ENCODE assay signal across 7 mouse cellular contexts in the genomic region with DNA sequence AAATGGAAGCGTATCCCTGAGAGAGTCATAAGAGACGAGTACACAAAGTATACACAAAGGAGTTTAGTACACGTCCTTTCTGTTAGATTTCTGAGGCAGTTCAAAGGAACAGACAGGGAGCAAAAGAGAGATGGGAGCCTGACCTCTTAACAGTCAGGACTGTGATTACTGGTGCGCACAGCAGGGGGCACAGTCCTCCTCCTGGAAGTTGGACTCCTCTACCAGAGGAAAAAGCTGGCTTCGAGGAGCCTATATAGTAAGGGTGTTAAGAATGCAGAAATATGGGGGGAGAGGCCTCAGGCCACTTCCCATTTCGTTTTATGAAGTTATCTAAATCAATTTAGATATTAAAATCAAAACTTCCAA. TPM values are rescaled to one million over a fixed set of nuclear protein-coding genes. Genes with fewer than 3 reads are reported as not detected.
DNase-seq lines count a peak whose midpoint lies in the region; ATAC-seq and TF ChIP-seq lines count a peak whose summit lies in the region.

No protein-coding gene starts in this region.

- H3K4me3 ChIP-seq in ES-Bruce4 (ENCODE audit: low read depth, low read length): peak overlapping the region; percentile 97
- H3K4me3 ChIP-seq in bone marrow, adult 2 months (replicated peaks; ENCODE audit: control insufficient read depth, low read depth, low read length): peak overlapping the region; percentile 73
- peak overlapping the region; percentile 81 for H3K4me3 ChIP-seq in embryonic fibroblast, embryonic 13.5 days (ENCODE audit: insufficient read depth, low read length)
- H3K4me3 ChIP-seq in hindbrain, embryonic 11.5 days (ENCODE audit: low read depth, low read length): peak overlapping the region; percentile 100

- H3K4me2 ChIP-seq in hindbrain, embryonic 11.5 days (replicated peaks; ENCODE audit: low read depth, low read length): peak overlapping the region; percentile 83

- 0 out of 2 replicates have a peak, but pooled peaks have one; percentile 38 for ATAC-seq in hindbrain, embryonic 11.5 days (ENCODE audit: low FRiP score)

- no peaks in the 10 kb centered on the region for H3K36me3 ChIP-seq in ES-Bruce4 (ENCODE audit: control insufficient read depth, insufficient read depth, low read length, poor library complexity, severe bottlenecking)
- H3K36me3 ChIP-seq in hindbrain, embryonic 11.5 days (ENCODE audit: control insufficient read depth, insufficient read depth, low read length): no peaks in the 10 kb centered on the region

- no peaks in the 10 kb centered on the region for H3K9me3 ChIP-seq in ES-Bruce4 (replicated peaks; ENCODE audit: control insufficient read depth, insufficient read depth, low read length, poor library complexity, severe bottlenecking)
- H3K9me3 ChIP-seq in hindbrain, embryonic 11.5 days (ENCODE audit: control insufficient read depth, low read length): no peaks in the 10 kb centered on the region

- 3% methylated on average over 6 of the region's 6 CpGs for WGBS in bone marrow, adult 2 months
- 46% methylated on average over 6 of the region's 6 CpGs for WGBS in hindbrain, embryonic 11.5 days

- no peak for TF ChIP-seq POLR2A in ES-Bruce4 (IDR thresholded peaks at IDR 0.05; ENCODE audit: insufficient read depth, low read length)
- TF ChIP-seq POLR2A in bone marrow, adult 2 months (IDR thresholded peaks at IDR 0.05; ENCODE audit: borderline replicate concordance, control insufficient read depth, low read depth, low read length): no peak
- no peak for TF ChIP-seq POLR2A in embryonic fibroblast, embryonic 13.5 days (IDR thresholded peaks at IDR 0.05; ENCODE audit: low read depth, low read length)

- TF ChIP-seq EP300 in ES-Bruce4 (IDR thresholded peaks at IDR 0.05; ENCODE audit: insufficient read depth, low read depth, low read length): no peak

- H3K4me1 ChIP-seq in ES-Bruce4 (ENCODE audit: control insufficient read depth, insufficient read depth, low read length): no peaks in the 10 kb centered on the region
- no peaks in the 10 kb centered on the region; the same call in 1 of the 2 replicates for H3K4me1 ChIP-seq in bone marrow, adult 2 months (ENCODE audit: control insufficient read depth, insufficient read depth, low read length)
- no peaks in the 10 kb centered on the region; the same call in none of the 2 replicates for H3K4me1 ChIP-seq in embryonic fibroblast, embryonic 13.5 days (ENCODE audit: control insufficient read depth, insufficient read depth, low read length)
- peaks cover 4% of the 10 kb centered on the region; the same call in 1 of the 2 replicates for H3K4me1 ChIP-seq in hindbrain, embryonic 11.5 days (replicated peaks; ENCODE audit: control insufficient read depth, insufficient read depth, low read length)

- peak; percentile 58 for DNase-seq in hindbrain, embryonic 11.5 days (ENCODE audit: low spot score)
- peak; percentile 18 to 49 for DNase-seq in layer of hippocampus, postnatal 25 days (ENCODE audit: extremely low spot score in 1 of 2, low spot score in 1 of 2)
- DNase-seq in lung, postnatal 14 days: peak; percentile 57
- DNase-seq in right cerebral cortex, adult 18-20 months: peak; percentile 40

- peak; percentile 45 for TF ChIP-seq CTCF in ES-Bruce4 (IDR thresholded peaks at IDR 0.05; ENCODE audit: low read depth, low read length)
- peak; percentile 71 for TF ChIP-seq CTCF in bone marrow, adult 2 months (IDR thresholded peaks at IDR 0.05; ENCODE audit: control insufficient read depth, insufficient read depth, low read length)
- TF ChIP-seq CTCF in embryonic fibroblast, embryonic 13.5 days (IDR thresholded peaks at IDR 0.05; ENCODE audit: borderline replicate concordance, insufficient read depth, low read length): peak; percentile 55; the same call in 1 of the 2 replicates

- H3K27ac ChIP-seq in ES-Bruce4 (ENCODE audit: insufficient read depth, low read length): no peak overlapping the region
- 0 out of 2 replicates have a peak overlapping the region, but pooled peaks have one; percentile 96 for H3K27ac ChIP-seq in bone marrow, adult 2 months (ENCODE audit: control insufficient read depth, insufficient read depth, low read depth, low read length, poor library complexity)
- no peak overlapping the region for H3K27ac ChIP-seq in embryonic fibroblast, embryonic 13.5 days (ENCODE audit: insufficient read depth, low read length)
- no peak overlapping the region for H3K27ac ChIP-seq in hindbrain, embryonic 11.5 days (ENCODE audit: low read depth, low read length)

- H3K27me3 ChIP-seq in ES-Bruce4 (ENCODE audit: control insufficient read depth, insufficient read depth, low read length, poor library complexity, severe bottlenecking): no peaks in the 10 kb centered on the region
- no peaks in the 10 kb centered on the region for H3K27me3 ChIP-seq in hindbrain, embryonic 11.5 days (ENCODE audit: control insufficient read depth, insufficient read depth, low read length)

- H3K9ac ChIP-seq in ES-Bruce4 (ENCODE audit: low read depth, poor library complexity, severe bottlenecking): peak overlapping the region; percentile 94
- peak overlapping the region; percentile 90; the same call in 1 of the 2 replicates for H3K9ac ChIP-seq in hindbrain, embryonic 11.5 days (ENCODE audit: low read depth, low read length)

RNA-seq across cellular contexts. Expression of gene Mapkapk5, which starts 0.8 kb away (rescaled TPM):
- 74.4 and 75.2 TPM in 2 replicates for polyA plus RNA-seq in ES-Bruce4 (2011; ENCODE audit: insufficient read depth, insufficient read length, low read depth, missing spikeins)
- polyA plus RNA-seq in bone marrow, adult 2 months (2011; ENCODE audit: insufficient read depth, insufficient read length, low replicate concordance, missing spikeins): 40.3 and 47.4 TPM in 2 replicates
- 65.3 and 68.3 TPM in 2 replicates for polyA plus RNA-seq in embryonic fibroblast, embryonic 13.5 days (2011; ENCODE audit: insufficient read length, low read depth, missing spikeins)
- polyA plus RNA-seq in hindbrain, embryonic 11.5 days (2014; fragmentation: Nextera tagmentation; extraction: Ambion mirVana): 61.8 and 66.5 TPM in 2 replicates
- total RNA-seq in layer of hippocampus, postnatal 25 days (2021): 10 to 100 TPM; 65.4 to 76.7 TPM

RNA-seq across cellular contexts. Expression of gene Adam1a, which starts 1.2 kb away (rescaled TPM):
- polyA plus RNA-seq in ES-Bruce4 (2011; ENCODE audit: insufficient read depth, insufficient read length, low read depth, missing spikeins): 2.3 TPM in 2 replicates
- polyA plus RNA-seq in bone marrow, adult 2 months (2011; ENCODE audit: insufficient read depth, insufficient read length, low replicate concordance, missing spikeins): 2.6 and 2.7 TPM in 2 replicates
- 1.9 and 2.7 TPM in 2 replicates for polyA plus RNA-seq in embryonic fibroblast, embryonic 13.5 days (2011; ENCODE audit: insufficient read length, low read depth, missing spikeins)
- polyA plus RNA-seq in hindbrain, embryonic 11.5 days (2014; fragmentation: Nextera tagmentation; extraction: Ambion mirVana): 2.1 and 3.8 TPM in 2 replicates
- total RNA-seq in layer of hippocampus, postnatal 25 days (2021): 10 to 100 TPM; 12.2 to 16.9 TPM

RNA-seq across cellular contexts. Expression of gene Gm42878, which starts 1.2 kb away (rescaled TPM):
- not detected in 2 replicates for polyA plus RNA-seq in ES-Bruce4 (2011; ENCODE audit: insufficient read depth, insufficient read length, low read depth, missing spikeins)
- polyA plus RNA-seq in bone marrow, adult 2 months (2011; ENCODE audit: insufficient read depth, insufficient read length, low replicate concordance, missing spikeins): 0.23 TPM in 1 of 2 replicates, not detected in the other
- polyA plus RNA-seq in embryonic fibroblast, embryonic 13.5 days (2011; ENCODE audit: insufficient read length, low read depth, missing spikeins): not detected in 2 replicates
- polyA plus RNA-seq in hindbrain, embryonic 11.5 days (2014; fragmentation: Nextera tagmentation; extraction: Ambion mirVana): not detected in 2 replicates
- not detected for total RNA-seq in layer of hippocampus, postnatal 25 days (2021)

RNA-seq across cellular contexts. Expression of gene Adam1b, which starts 43.3 kb away (rescaled TPM):
- not detected in 2 replicates for polyA plus RNA-seq in ES-Bruce4 (2011; ENCODE audit: insufficient read depth, insufficient read length, low read depth, missing spikeins)
- polyA plus RNA-seq in bone marrow, adult 2 months (2011; ENCODE audit: insufficient read depth, insufficient read length, low replicate concordance, missing spikeins): not detected in 2 replicates
- not detected in 2 replicates for polyA plus RNA-seq in embryonic fibroblast, embryonic 13.5 days (2011; ENCODE audit: insufficient read length, low read depth, missing spikeins)
- not detected in 2 replicates for polyA plus RNA-seq in hindbrain, embryonic 11.5 days (2014; fragmentation: Nextera tagmentation; extraction: Ambion mirVana)
- total RNA-seq in layer of hippocampus, postnatal 25 days (2021): under 1 TPM in 1 of 2 experiments, not detected in 1; 0.12 TPM

RNA-seq across cellular contexts. Expression of gene Aldh2, which starts 47.1 kb away (rescaled TPM):
- polyA plus RNA-seq in ES-Bruce4 (2011; ENCODE audit: insufficient read depth, insufficient read length, low read depth, missing spikeins): 160 and 180 TPM in 2 replicates
- 151 and 336 TPM in 2 replicates for polyA plus RNA-seq in bone marrow, adult 2 months (2011; ENCODE audit: insufficient read depth, insufficient read length, low replicate concordance, missing spikeins)
- polyA plus RNA-seq in embryonic fibroblast, embryonic 13.5 days (2011; ENCODE audit: insufficient read length, low read depth, missing spikeins): 167 and 221 TPM in 2 replicates
- polyA plus RNA-seq in hindbrain, embryonic 11.5 days (2014; fragmentation: Nextera tagmentation; extraction: Ambion mirVana): 36.0 and 63.3 TPM in 2 replicates
- 100 to 1,000 TPM; 110 to 124 TPM for total RNA-seq in layer of hippocampus, postnatal 25 days (2021)
